Mouse (Mus musculus) CH12.LX (cell line): ENCODE measurements around the gene Fat3. TPM values are rescaled to one million over a fixed set of nuclear protein-coding genes. Genes with fewer than 3 reads are reported as not detected.

Experiments used
- DNase-seq: peaks from one replicate; pipeline ENCODE4 v3.0.0-alpha.2; 2013; ENCODE audit errors: extremely low read depth
- H3K27ac ChIP-seq: 2 replicates; pipeline ENCODE4 v1.5.1; 2012; ENCODE audit warnings: low read depth, mild to moderate bottlenecking, control low read depth, moderate library complexity; ENCODE audit not compliant: insufficient read depth
- H3K27me3 ChIP-seq: replicated peaks from 2 replicates; pipeline ENCODE3; 2012; ENCODE audit warnings: inconsistent platforms
- H3K36me3 ChIP-seq, 2 experiments: replicated peaks in 1 of 2; 2 replicates each; pipeline versions ENCODE3 to v1.6.1; 2012; ENCODE audit warnings: inconsistent platforms in 1 of 2, low read length in 1 of 2, mild to moderate bottlenecking in 1 of 2, mixed read lengths in 1 of 2, moderate library complexity in 1 of 2; ENCODE audit not compliant: control insufficient read depth in 1 of 2, insufficient read depth in 1 of 2
- H3K4me1 ChIP-seq, 2 experiments: 2 replicates each; pipeline ENCODE4 v1.6.1; 2012; ENCODE audit warnings: inconsistent platforms in 1 of 2, moderate library complexity in 1 of 2; ENCODE audit not compliant: insufficient read depth in 2 of 2, control insufficient read depth in 1 of 2
- H3K4me2 ChIP-seq: 2 replicates; pipeline ENCODE4 v1.6.1; 2012; ENCODE audit warnings: low read depth, mild to moderate bottlenecking, control low read depth; ENCODE audit not compliant: poor library complexity, insufficient read depth, severe bottlenecking
- H3K4me3 ChIP-seq, 3 experiments: fragments of 150-350 bp in 1 of 3; sonication (generic) in 1 of 3; replicated peaks in 1 of 3; 2 replicates each; pipeline versions ENCODE3 to v1.5.1; 2011 to 2012; ENCODE audit warnings: low read depth in 2 of 3, low read length in 2 of 3, mild to moderate bottlenecking in 2 of 3, moderate library complexity in 2 of 3, control low read depth in 1 of 3, improper control_type of control experiment in 1 of 3, inconsistent platforms in 1 of 3, mixed read lengths in 1 of 3; ENCODE audit not compliant: poor library complexity in 1 of 3
- H3K79me2 ChIP-seq: replicated peaks from 2 replicates; pipeline ENCODE4 v1.6.1; 2012; ENCODE audit warnings: mild to moderate bottlenecking, moderate library complexity; ENCODE audit not compliant: control insufficient read depth, poor library complexity, insufficient read depth, severe bottlenecking; ENCODE audit errors: extremely low read depth
- H3K9ac ChIP-seq: 2 replicates; pipeline ENCODE4 v1.6.1; 2012; ENCODE audit warnings: low read depth, mild to moderate bottlenecking, control low read depth, moderate library complexity; ENCODE audit not compliant: insufficient read depth
- H3K9me3 ChIP-seq: replicated peaks from 2 replicates; pipeline ENCODE3; 2012; ENCODE audit warnings: low read length, inconsistent platforms, mixed read lengths
- BHLHE40 ChIP-seq: IDR thresholded peaks from 2 replicates; pipeline ENCODE4 v1.6.1; 2011; ENCODE audit warnings: mild to moderate bottlenecking, low read depth, low read length, improper control_type of control experiment
- CHD2 ChIP-seq: IDR thresholded peaks from 2 replicates; pipeline ENCODE4 v1.6.1; 2011; ENCODE audit warnings: low read length, improper control_type of control experiment
- E2F4 ChIP-seq: IDR thresholded peaks from 2 replicates; pipeline ENCODE4 v1.6.1; 2011; ENCODE audit warnings: low read depth, low read length, improper control_type of control experiment; ENCODE audit not compliant: insufficient replicate concordance
- ELF1 ChIP-seq: IDR thresholded peaks from 2 replicates; pipeline ENCODE4 v1.6.1; 2014; ENCODE audit warnings: low read depth, mild to moderate bottlenecking, inconsistent platforms, low read length, improper control_type of control experiment
- EP300 ChIP-seq: IDR thresholded peaks from 2 replicates; pipeline ENCODE4 v1.6.1; 2011; ENCODE audit warnings: low read length, improper control_type of control experiment
- ETS1 ChIP-seq: conservative IDR thresholded peaks from 2 replicates; pipeline ENCODE4 v1.6.1; 2012; ENCODE audit warnings: low read depth, mild to moderate bottlenecking, inconsistent platforms, low read length, improper control_type of control experiment, moderate library complexity
- GABPA ChIP-seq: IDR thresholded peaks from 2 replicates; pipeline ENCODE4 v1.6.1; 2012; ENCODE audit warnings: low read depth, low read length, improper control_type of control experiment, inconsistent platforms; ENCODE audit not compliant: insufficient replicate concordance
- HCFC1 ChIP-seq: IDR thresholded peaks from 2 replicates; pipeline ENCODE4 v1.6.1; 2012; ENCODE audit warnings: low read depth, mild to moderate bottlenecking, inconsistent platforms, low read length, improper control_type of control experiment
- JUN ChIP-seq: IDR thresholded peaks from 2 replicates; pipeline ENCODE4 v1.6.1; 2011; ENCODE audit warnings: low read depth, mild to moderate bottlenecking, low read length, improper control_type of control experiment, moderate library complexity; ENCODE audit not compliant: insufficient read depth
- KAT2A ChIP-seq: IDR thresholded peaks from 2 replicates; pipeline ENCODE4 v1.6.1; 2012; ENCODE audit warnings: low read length, improper control_type of control experiment, inconsistent platforms; ENCODE audit not compliant: insufficient replicate concordance
- MAX ChIP-seq: IDR thresholded peaks from 2 replicates; pipeline ENCODE4 v1.6.1; 2011; ENCODE audit warnings: low read length, improper control_type of control experiment
- MAZ ChIP-seq: IDR thresholded peaks from 2 replicates; pipeline ENCODE4 v1.6.1; 2012; ENCODE audit warnings: low read depth, mild to moderate bottlenecking, inconsistent platforms, low read length, improper control_type of control experiment, moderate library complexity
- MEF2A ChIP-seq: IDR thresholded peaks from 2 replicates; pipeline ENCODE4 v1.6.1; 2014; ENCODE audit warnings: low read depth, mild to moderate bottlenecking, inconsistent platforms, low read length, improper control_type of control experiment, borderline replicate concordance
- MXI1 ChIP-seq: IDR thresholded peaks from 2 replicates; pipeline ENCODE4 v1.6.1; 2011; ENCODE audit warnings: mild to moderate bottlenecking, low read depth, low read length, improper control_type of control experiment
- NELFE ChIP-seq: IDR thresholded peaks from 2 replicates; pipeline ENCODE4 v1.6.1; 2011; ENCODE audit warnings: low read depth, low read length, improper control_type of control experiment
- NRF1 ChIP-seq: IDR thresholded peaks from 2 replicates; pipeline ENCODE4 v1.6.1; 2014; ENCODE audit warnings: low read depth, mild to moderate bottlenecking, inconsistent platforms, low read length, improper control_type of control experiment, moderate library complexity
- PAX5 ChIP-seq: IDR thresholded peaks from 2 replicates; pipeline ENCODE4 v1.6.1; 2012; ENCODE audit warnings: low read length, inconsistent platforms, mixed read lengths
- POLR2A ChIP-seq: IDR thresholded peaks from 2 replicates; pipeline ENCODE4 v1.6.1; 2011; ENCODE audit warnings: low read depth, mild to moderate bottlenecking, improper control_type of control experiment, low read length
- RAD21 ChIP-seq: IDR thresholded peaks from 2 replicates; pipeline ENCODE4 v1.6.1; 2011; ENCODE audit warnings: low read depth, mild to moderate bottlenecking, low read length, improper control_type of control experiment, moderate library complexity
- SIN3A ChIP-seq: IDR thresholded peaks from 2 replicates; pipeline ENCODE4 v1.6.1; 2012; ENCODE audit warnings: low read length, improper control_type of control experiment, inconsistent platforms
- UBTF ChIP-seq: IDR thresholded peaks from 2 replicates; pipeline ENCODE4 v1.6.1; 2012; ENCODE audit warnings: low read depth, mild to moderate bottlenecking, inconsistent platforms, low read length, improper control_type of control experiment, moderate library complexity
- USF1 ChIP-seq: IDR thresholded peaks from 2 replicates; pipeline ENCODE4 v1.6.1; 2014; ENCODE audit warnings: low read depth, mild to moderate bottlenecking, inconsistent platforms, low read length, improper control_type of control experiment
- USF2 ChIP-seq: conservative IDR thresholded peaks from 2 replicates; pipeline ENCODE4 v1.6.1; 2011; ENCODE audit warnings: low read depth, low read length, improper control_type of control experiment
- ZMIZ1 ChIP-seq: IDR thresholded peaks from 2 replicates; pipeline ENCODE4 v1.6.1; 2012; ENCODE audit warnings: low read depth, mild to moderate bottlenecking, inconsistent platforms, low read length, improper control_type of control experiment
- dilution Hi-C: fragments of 300-500 bp; cut with MboI; formaldehyde crosslinking; loops from 2 replicates; pipeline ENCODE4 v1.14.3; 2020; ENCODE audit warnings: low sequenced_read_pairs; ENCODE audit not compliant: extremely low pct_unique_long_range_greater_than_20kb, extremely low pct_ligation_motif_present
- in situ Hi-C: fragments of 300-500 bp; cut with MboI; formaldehyde crosslinking; loops from 3 replicates; pipeline ENCODE4 v1.14.3; 2019; ENCODE audit warnings: low sequenced_read_pairs, low pct_ligation_motif_present, low pct_unique_long_range_greater_than_20kb, mixed read lengths
- polyA plus RNA-seq: library from polyadenylated mRNA; unstranded; fragments of >175 nt; gene quantifications from 2 replicates; pipeline ENCODE4 v1.2.1, GENCODE M21; 2012; ENCODE audit warnings: low read depth; ENCODE audit not compliant: insufficient read length
- total RNA-seq, 2 experiments: library from RNA; depleted of rRNA; stranded (reverse); fragments of 300-350 nt in 1 of 2; fragments of >200 nt in 1 of 2; gene quantifications; 2 replicates each; pipeline ENCODE4 v1.2.3; 2012 to 2014

The Fat3 gene
- total and polyA plus RNA-seq, 3 experiments: 0.03 to 0.07 TPM; not detected in 1

GRCm38 (mm10) chr9:16079292-16079691 lies 421.8 kb downstream of the Fat3 start:
- DNase-seq: no peak
- Histone ChIP-seq H3K79me2 (no peaks in the 10 kb centered on the region), H3K9me3 (no peaks in the 10 kb centered on the region), H3K4me2 (no peak overlapping the region), H3K4me1 (peaks cover 0 to 8% of the 10 kb centered on the region in 2 experiments; a peak in 2 of 4 replicates), H3K4me3 (no peak overlapping the region), H3K27me3 (no peaks in the 10 kb centered on the region), H3K27ac (no peak overlapping the region), H3K9ac (no peak overlapping the region), H3K36me3 (no peaks in the 10 kb centered on the region)
- TF ChIP-seq NRF1: no peak
- TF ChIP-seq POLR2A: no peak
- TF ChIP-seq RAD21: no peak
- no peak for TF ChIP-seq ETS1
- TF ChIP-seq BHLHE40: no peak
- TF ChIP-seq USF2: no peak
- TF ChIP-seq MAZ: no peak
- TF ChIP-seq USF1: no peak
- TF ChIP-seq MXI1: no peak
- no peak for TF ChIP-seq CHD2
- no peak for TF ChIP-seq HCFC1
- TF ChIP-seq MEF2A: no peak
- TF ChIP-seq GABPA: no peak
- no peak for TF ChIP-seq JUN
- no peak for TF ChIP-seq KAT2A
- TF ChIP-seq SIN3A: no peak
- TF ChIP-seq NELFE: no peak
- TF ChIP-seq UBTF: no peak
- TF ChIP-seq PAX5: no peak
- in situ Hi-C loops (no loop called here), dilution Hi-C loops (no loop called here)

- no peak for TF ChIP-seq GABPA
- TF ChIP-seq BHLHE40: no peak
- no peak for TF ChIP-seq E2F4
- TF ChIP-seq ZMIZ1: no peak
- TF ChIP-seq EP300: no peak
- TF ChIP-seq MXI1: no peak
- TF ChIP-seq NRF1: no peak
- no peak for TF ChIP-seq MAX
- TF ChIP-seq SIN3A: no peak
- TF ChIP-seq ELF1: no peak
- dilution Hi-C loops: no loop called here
Measured at GRCm38 (mm10) chr9:16074664-16075063, 426.4 kb downstream of the Fat3 start.

More at GRCm38 (mm10) chr9:16074664-16075063, 426.4 kb downstream of the Fat3 start:
- Histone ChIP-seq H3K27ac (no peak overlapping the region), H3K79me2 (no peaks in the 10 kb centered on the region), H3K36me3 (no peaks in the 10 kb centered on the region), H3K9ac (no peak overlapping the region), H3K4me3 (no peak overlapping the region), H3K4me1 (peaks cover 0 to under 1% of the 10 kb centered on the region in 2 experiments; a peak in 1 of 4 replicates), H3K4me2 (no peak overlapping the region), H3K9me3 (no peaks in the 10 kb centered on the region), H3K27me3 (no peaks in the 10 kb centered on the region)
- in situ Hi-C loops: no loop called here
- no peak for DNase-seq
